Mouse (Mus musculus): ENCODE results near the gene Zcwpw1. TPM values are rescaled to one million over a fixed set of nuclear protein-coding genes. Genes with fewer than 3 reads are reported as not detected.
"Not testable (repeated sequence)": the region's sequence is repeated elsewhere in the genome, so short reads cannot be mapped to it uniquely, and the experiment has no call there.

The Zcwpw1 gene
- polyA plus RNA-seq, 1 experiment from 2014 or later, result 11.3 TPM

GRCm38 (mm10) chr5:137864008-137864407 is 76.4 kb downstream of the Zcwpw1 start:
- WGBS, result 83% methylated on average over 1 of the region's 1 CpGs
- not testable (repeated sequence) for H3K4me2 ChIP-seq (replicated peaks); H3K4me3 ChIP-seq; H3K27me3 ChIP-seq; H3K9me3 ChIP-seq; ATAC-seq (replicated peaks); H3K36me3 ChIP-seq; H3K9ac ChIP-seq (replicated peaks); H3K4me1 ChIP-seq; H3K27ac ChIP-seq (replicated peaks)

GRCm38 (mm10) chr5:137868600-137868999 is 81.0 kb downstream of the Zcwpw1 start:
- not testable (repeated sequence) for H3K4me3 ChIP-seq; H3K9ac ChIP-seq (replicated peaks); H3K4me1 ChIP-seq; H3K4me2 ChIP-seq (replicated peaks); H3K27me3 ChIP-seq; H3K36me3 ChIP-seq; H3K27ac ChIP-seq (replicated peaks); H3K9me3 ChIP-seq; ATAC-seq (replicated peaks)
- 77% methylated on average over 2 of the region's 2 CpGs for WGBS

- not testable (repeated sequence) for H3K4me1 ChIP-seq; H3K36me3 ChIP-seq; H3K27ac ChIP-seq (replicated peaks); H3K9ac ChIP-seq (replicated peaks); H3K4me3 ChIP-seq; H3K9me3 ChIP-seq; H3K4me2 ChIP-seq (replicated peaks); ATAC-seq (replicated peaks); H3K27me3 ChIP-seq
- WGBS, result 73% methylated on average over 3 of the region's 3 CpGs
Observed at GRCm38 (mm10) chr5:137871644-137872380, 84.2 kb downstream of the Zcwpw1 start, which contains the start of gene Pilrb2. Pilrb2 (minus strand) TSS chr5:137871815.

Other genes with a start within 250 kb of the Zcwpw1 start
- gene Actl6b, start 234.3 kb upstream of the Zcwpw1 start, polyA plus RNA-seq (2015; fragmentation: Nextera tagmentation; extraction: Ambion mirVana), result 250 and 259 TPM in 2 replicates
- 2.2 and 3.2 TPM in 2 replicates for gene Tfr2, start 218.0 kb upstream of the Zcwpw1 start, polyA plus RNA-seq (2015; fragmentation: Nextera tagmentation; extraction: Ambion mirVana)
- 46.3 and 47.3 TPM in 2 replicates for gene Mospd3, start 186.7 kb upstream of the Zcwpw1 start, polyA plus RNA-seq (2015; fragmentation: Nextera tagmentation; extraction: Ambion mirVana)
- 9.3 and 9.7 TPM in 2 replicates for gene Pcolce, start 174.0 kb upstream of the Zcwpw1 start, polyA plus RNA-seq (2015; fragmentation: Nextera tagmentation; extraction: Ambion mirVana)
- gene Fbxo24, start 158.8 kb upstream of the Zcwpw1 start, polyA plus RNA-seq (2015; fragmentation: Nextera tagmentation; extraction: Ambion mirVana), result 0.22 TPM in 1 of 2 replicates, not detected in the other
- 21.4 and 22.1 TPM in 2 replicates for gene Lrch4, start 158.7 kb upstream of the Zcwpw1 start, polyA plus RNA-seq (2015; fragmentation: Nextera tagmentation; extraction: Ambion mirVana)
- 6.9 and 7.8 TPM in 2 replicates for gene Gm20605, start 158.6 kb upstream of the Zcwpw1 start, polyA plus RNA-seq (2015; fragmentation: Nextera tagmentation; extraction: Ambion mirVana)
- gene Sap25, start 146.5 kb upstream of the Zcwpw1 start, polyA plus RNA-seq (2015; fragmentation: Nextera tagmentation; extraction: Ambion mirVana), result 4.5 and 8.5 TPM in 2 replicates
- gene Irs3, start 142.1 kb upstream of the Zcwpw1 start, polyA plus RNA-seq (2015; fragmentation: Nextera tagmentation; extraction: Ambion mirVana), result 0.11 TPM in 1 of 2 replicates, not detected in the other
- 21.2 and 22.7 TPM in 2 replicates for gene Agfg2, start 103.1 kb upstream of the Zcwpw1 start, polyA plus RNA-seq (2015; fragmentation: Nextera tagmentation; extraction: Ambion mirVana)
- 43.6 and 45.6 TPM in 2 replicates for gene Nyap1, start 46.2 kb upstream of the Zcwpw1 start, polyA plus RNA-seq (2015; fragmentation: Nextera tagmentation; extraction: Ambion mirVana)
- gene Tsc22d4, start 42.1 kb upstream of the Zcwpw1 start, polyA plus RNA-seq (2015; fragmentation: Nextera tagmentation; extraction: Ambion mirVana), result 75.6 and 76.1 TPM in 2 replicates
- 36.9 and 42.4 TPM in 2 replicates for gene Ppp1r35, start 8.9 kb upstream of the Zcwpw1 start, polyA plus RNA-seq (2015; fragmentation: Nextera tagmentation; extraction: Ambion mirVana)
- gene Mepce, start 143 bp upstream of the Zcwpw1 start, polyA plus RNA-seq (2015; fragmentation: Nextera tagmentation; extraction: Ambion mirVana), result 12.3 and 12.6 TPM in 2 replicates
- gene Pilra, start 48.5 kb downstream of the Zcwpw1 start, polyA plus RNA-seq (2015; fragmentation: Nextera tagmentation; extraction: Ambion mirVana), result 0.42 and 0.45 TPM in 2 replicates
- gene Pilrb1, start 70.3 kb downstream of the Zcwpw1 start, polyA plus RNA-seq (2015; fragmentation: Nextera tagmentation; extraction: Ambion mirVana), result not detected in 2 replicates
- not detected in 2 replicates for gene Pilrb2, start 84.0 kb downstream of the Zcwpw1 start, polyA plus RNA-seq (2015; fragmentation: Nextera tagmentation; extraction: Ambion mirVana)
- gene Cyp3a13, start 133.8 kb downstream of the Zcwpw1 start, polyA plus RNA-seq (2015; fragmentation: Nextera tagmentation; extraction: Ambion mirVana), result not detected in 2 replicates
- 0.11 TPM in 2 replicates for gene Gjc3, start 175.3 kb downstream of the Zcwpw1 start, polyA plus RNA-seq (2015; fragmentation: Nextera tagmentation; extraction: Ambion mirVana)
- not detected in 2 replicates for gene Azgp1, start 193.7 kb downstream of the Zcwpw1 start, polyA plus RNA-seq (2015; fragmentation: Nextera tagmentation; extraction: Ambion mirVana)
- not detected in 2 replicates for gene Smok3a, start 233.5 kb downstream of the Zcwpw1 start, polyA plus RNA-seq (2015; fragmentation: Nextera tagmentation; extraction: Ambion mirVana)
- not detected in 2 replicates for gene Smok3b, start 233.6 kb downstream of the Zcwpw1 start, polyA plus RNA-seq (2015; fragmentation: Nextera tagmentation; extraction: Ambion mirVana)

Measured in forebrain, embryonic 15.5 days (tissue).